Mouse (Mus musculus) kidney, adult 2 months (tissue): ENCODE data around the gene Akr1b3. TPM values are rescaled to one million over a fixed set of nuclear protein-coding genes. Genes with fewer than 3 reads are reported as not detected.

Experiments
- DNase-seq: peaks from one replicate; pipeline ENCODE4 v3.0.0; 2021
- H3K27ac ChIP-seq: fragments of 200-500 bp; 2 replicates; pipeline ENCODE4 v1.5.1; 2012; ENCODE audit warnings: low read depth, low read length, control low read depth, inconsistent platforms; ENCODE audit not compliant: insufficient read depth
- H3K27me3 ChIP-seq: fragments of 200-500 bp; replicated peaks from 2 replicates; pipeline ENCODE4 v1.6.1; 2012; ENCODE audit warnings: mild to moderate bottlenecking, moderate library complexity, low read length, inconsistent platforms; ENCODE audit not compliant: control insufficient read depth, insufficient read depth
- H3K36me3 ChIP-seq: fragments of 200-500 bp; 2 replicates; pipeline ENCODE4 v1.6.1; 2012; ENCODE audit warnings: mild to moderate bottlenecking, moderate library complexity, low read length, inconsistent platforms; ENCODE audit not compliant: control insufficient read depth, insufficient read depth
- H3K4me1 ChIP-seq: fragments of 200-500 bp; 2 replicates; pipeline ENCODE4 v1.6.1; 2011; ENCODE audit warnings: low read length; ENCODE audit not compliant: control insufficient read depth, insufficient read depth
- H3K4me3 ChIP-seq: fragments of 200-500 bp; 2 replicates; pipeline ENCODE4 v1.5.1; 2011; ENCODE audit warnings: mild to moderate bottlenecking, low read depth, low read length, control low read depth; ENCODE audit not compliant: insufficient read depth
- CTCF ChIP-seq: fragments of 200-500 bp; conservative IDR thresholded peaks from 2 replicates; pipeline ENCODE4 v1.5.1; 2011; ENCODE audit warnings: low read depth, mild to moderate bottlenecking, control low read depth, low read length, moderate library complexity, mixed read lengths; ENCODE audit not compliant: insufficient read depth, insufficient read length
- POLR2A ChIP-seq: fragments of 200-500 bp; IDR thresholded peaks from one replicate; pipeline ENCODE4 v1.6.1; 2011; ENCODE audit warnings: low read depth, low read length, control low read depth
- WGBS: fragments of 180-500 bp; shearing (Covaris S2); methylation state at CpG from one replicate; pipeline ENCODE4 v1.1.7; 2018; 5-methylcytosine and 5-hydroxymethylcytosine counted together
- polyA plus RNA-seq: library from polyadenylated mRNA; depleted of rRNA; stranded (reverse); fragments of >200 nt; gene quantifications from 2 replicates; pipeline ENCODE4 v1.2.3, GENCODE M21; 2012

Akr1b3 gene
- polyA plus RNA-seq, 1 experiment: 208 TPM

DNA sequence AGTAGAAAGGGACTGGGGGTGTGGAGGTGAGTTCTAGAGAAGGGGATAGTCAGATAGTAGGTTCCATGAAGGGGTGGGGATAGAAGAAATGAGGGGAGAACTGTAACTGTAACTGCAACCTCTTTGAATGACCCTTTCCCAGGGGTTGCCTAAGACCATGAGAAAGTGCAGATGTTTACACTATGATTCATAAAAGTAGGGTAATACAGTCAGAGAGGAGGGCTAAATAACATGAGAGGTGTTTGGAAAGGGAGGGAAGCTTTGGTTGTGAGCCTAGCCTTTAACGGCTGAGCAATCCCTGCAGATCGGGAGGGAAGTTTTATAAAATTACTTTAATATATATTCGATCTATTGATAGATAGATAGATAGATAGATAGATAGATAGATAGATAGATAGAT lies 20.2 kb downstream of the Akr1b3 start:
- H3K4me1 ChIP-seq: no peaks in the 10 kb centered on the region
- no peaks in the 10 kb centered on the region for H3K36me3 ChIP-seq
- H3K4me3 ChIP-seq: no peak overlapping the region
- 90% methylated on average over 3 of the region's 3 CpGs for WGBS
- H3K27ac ChIP-seq: no peak overlapping the region
- no peak for DNase-seq
- no peak for TF ChIP-seq POLR2A
- no peak for TF ChIP-seq CTCF
- H3K27me3 ChIP-seq: no peaks in the 10 kb centered on the region

DNA sequence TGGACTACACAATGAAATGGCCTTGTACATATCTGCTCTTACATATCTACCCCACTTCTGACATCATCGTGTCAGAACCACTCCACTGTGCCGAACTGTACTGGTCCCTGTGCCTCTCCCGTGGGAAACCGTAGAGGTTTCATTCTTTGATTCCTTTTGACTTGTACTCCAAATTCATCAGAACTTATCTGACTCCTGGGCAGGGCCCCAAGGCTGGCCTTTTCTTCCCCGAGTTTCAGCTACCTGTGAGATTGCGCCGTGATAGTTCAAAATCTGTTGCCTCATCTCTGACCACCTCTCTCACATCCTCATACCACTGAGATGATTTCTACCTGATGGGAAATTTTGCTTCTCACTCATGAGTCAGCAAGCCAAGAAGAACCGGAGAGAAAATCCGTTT lies 21.8 kb downstream of the Akr1b3 start:
- 91% methylated on average over 9 of the region's 9 CpGs for WGBS
- DNase-seq: no peak
- no peaks in the 10 kb centered on the region for H3K36me3 ChIP-seq
- no peaks in the 10 kb centered on the region for H3K27me3 ChIP-seq
- no peak overlapping the region for H3K4me3 ChIP-seq
- no peaks in the 10 kb centered on the region for H3K4me1 ChIP-seq
- TF ChIP-seq CTCF: no peak
- no peak for TF ChIP-seq POLR2A
- no peak overlapping the region for H3K27ac ChIP-seq

GRCm38 (mm10) chr6:34292882-34293487 lies 24.3 kb downstream of the Akr1b3 start:
- no peaks in the 10 kb centered on the region for H3K36me3 ChIP-seq
- no peaks in the 10 kb centered on the region for H3K27me3 ChIP-seq
- peak; percentile 67 for DNase-seq
- 28% methylated on average over 9 of the region's 9 CpGs for WGBS
- H3K4me1 ChIP-seq: no peaks in the 10 kb centered on the region
- H3K4me3 ChIP-seq: no peak overlapping the region
- H3K27ac ChIP-seq: no peak overlapping the region
- TF ChIP-seq POLR2A (no peak), CTCF (peak; percentile 99)

DNA sequence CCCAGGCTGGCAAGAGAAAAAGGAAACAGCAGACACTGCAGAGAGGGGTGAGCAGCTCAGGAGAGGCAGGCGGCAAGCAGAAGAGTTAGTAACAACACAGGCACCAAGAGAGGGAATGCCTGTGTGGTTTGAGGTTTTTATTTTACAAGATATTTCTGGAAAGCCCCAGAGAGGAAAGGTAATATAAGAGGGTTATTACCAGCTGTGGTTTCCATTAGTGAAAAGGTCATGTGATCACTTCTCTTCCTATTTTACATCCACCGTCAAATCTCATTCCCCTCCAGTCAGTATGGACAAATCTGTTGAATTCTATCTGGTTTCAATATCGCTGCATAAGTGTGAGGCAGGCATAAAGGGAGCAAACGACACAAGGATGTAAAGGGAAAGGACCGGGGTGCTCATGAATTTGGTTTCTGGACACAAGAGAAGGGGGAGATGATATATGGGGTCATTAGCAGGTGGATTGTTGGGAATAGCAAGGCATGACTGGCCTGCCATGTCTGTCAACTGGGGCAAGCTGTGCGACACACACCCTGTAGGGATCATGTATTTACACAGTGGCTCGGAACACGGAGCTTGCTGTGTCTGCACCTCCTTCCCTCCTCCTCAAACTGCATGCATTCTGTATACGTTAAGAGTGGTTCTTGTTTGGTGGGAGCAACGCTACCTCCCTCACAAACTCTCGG lies 24.9 kb downstream of the Akr1b3 start:
- no peak overlapping the region for H3K4me3 ChIP-seq
- H3K27ac ChIP-seq: no peak overlapping the region
- no peaks in the 10 kb centered on the region for H3K4me1 ChIP-seq
- no peaks in the 10 kb centered on the region for H3K27me3 ChIP-seq
- DNase-seq: no peak
- TF ChIP-seq CTCF: no peak
- no peak for TF ChIP-seq POLR2A
- WGBS: 51% methylated on average over 11 of the region's 11 CpGs
- H3K36me3 ChIP-seq: no peaks in the 10 kb centered on the region

DNA sequence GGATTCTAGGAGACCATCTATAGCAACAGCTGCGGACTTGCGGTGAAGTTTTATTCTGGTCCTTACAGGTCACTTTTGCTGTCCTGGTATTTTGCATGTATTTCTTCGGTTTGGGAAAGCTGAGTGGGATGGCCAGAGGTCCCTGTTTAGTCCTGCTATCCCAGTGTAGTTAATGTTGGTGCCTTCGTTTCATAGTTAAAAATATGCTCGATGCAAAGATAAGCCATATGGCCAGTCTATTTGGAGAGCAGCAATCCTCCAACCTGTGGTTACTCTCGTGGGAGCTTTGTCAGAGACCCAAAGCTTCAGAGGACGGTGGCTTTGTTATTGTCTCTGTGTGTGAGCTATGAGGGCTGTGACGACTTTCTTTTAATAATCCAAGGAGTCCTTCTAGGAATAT lies 26.6 kb downstream of the Akr1b3 start:
- DNase-seq: no peak
- Histone ChIP-seq H3K27ac (no peak overlapping the region), H3K4me1 (no peaks in the 10 kb centered on the region), H3K36me3 (no peaks in the 10 kb centered on the region), H3K27me3 (no peaks in the 10 kb centered on the region), H3K4me3 (no peak overlapping the region)
- WGBS: 82% methylated on average over 8 of the region's 8 CpGs
- TF ChIP-seq CTCF (no peak), POLR2A (no peak)

DNA sequence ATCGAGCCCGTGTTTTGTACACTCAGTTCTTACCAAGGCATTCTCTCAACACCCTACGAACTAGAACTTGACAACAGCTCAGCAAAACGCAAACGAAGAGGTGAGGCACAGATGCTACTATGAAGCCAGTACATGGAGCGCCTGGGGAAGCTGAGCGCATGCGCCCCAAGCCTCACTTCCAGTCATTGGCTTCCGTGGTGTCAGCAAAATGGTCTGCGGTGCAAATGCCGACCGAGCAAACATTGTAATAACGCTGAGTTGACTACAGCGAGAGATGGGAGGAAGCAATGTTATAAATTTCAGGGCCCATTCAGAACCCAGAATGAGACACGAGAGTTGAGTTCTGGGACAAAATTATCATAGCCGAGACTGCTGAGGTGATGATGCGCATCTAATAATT lies 27.2 kb downstream of the Akr1b3 start:
- 88% methylated on average over 17 of the region's 17 CpGs for WGBS
- Histone ChIP-seq H3K36me3 (no peaks in the 10 kb centered on the region), H3K27ac (no peak overlapping the region), H3K4me1 (no peaks in the 10 kb centered on the region), H3K27me3 (no peaks in the 10 kb centered on the region), H3K4me3 (no peak overlapping the region)
- TF ChIP-seq POLR2A (no peak), CTCF (no peak)
- no peak for DNase-seq

DNA sequence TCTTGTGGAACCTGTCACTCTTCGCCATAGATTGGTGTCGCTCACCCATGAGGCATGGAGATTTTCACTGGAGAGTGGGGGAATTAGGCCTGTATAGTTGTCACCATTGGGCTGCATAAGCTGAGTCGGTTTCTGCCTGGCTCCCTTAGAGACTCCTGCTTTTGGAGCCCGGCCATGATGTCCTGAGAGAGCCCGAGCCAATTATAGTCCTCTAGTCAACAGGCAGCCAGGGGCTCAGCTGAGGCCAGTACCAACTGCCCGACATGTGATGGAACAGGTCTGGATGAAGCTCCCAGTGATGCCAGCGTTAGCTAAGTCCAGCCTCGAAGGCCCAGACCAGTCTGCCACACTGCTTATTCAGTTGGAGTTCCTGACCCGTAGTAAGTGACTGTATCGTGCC lies 29.2 kb downstream of the Akr1b3 start:
- Histone ChIP-seq H3K27ac (no peak overlapping the region), H3K27me3 (no peaks in the 10 kb centered on the region), H3K4me1 (no peaks in the 10 kb centered on the region), H3K36me3 (no peaks in the 10 kb centered on the region), H3K4me3 (no peak overlapping the region)
- no peak for TF ChIP-seq CTCF
- no peak for TF ChIP-seq POLR2A
- 84% methylated on average over 10 of the region's 10 CpGs for WGBS
- no peak for DNase-seq
